ENCODE assay signal across 8 mouse cellular contexts in the genomic region with DNA sequence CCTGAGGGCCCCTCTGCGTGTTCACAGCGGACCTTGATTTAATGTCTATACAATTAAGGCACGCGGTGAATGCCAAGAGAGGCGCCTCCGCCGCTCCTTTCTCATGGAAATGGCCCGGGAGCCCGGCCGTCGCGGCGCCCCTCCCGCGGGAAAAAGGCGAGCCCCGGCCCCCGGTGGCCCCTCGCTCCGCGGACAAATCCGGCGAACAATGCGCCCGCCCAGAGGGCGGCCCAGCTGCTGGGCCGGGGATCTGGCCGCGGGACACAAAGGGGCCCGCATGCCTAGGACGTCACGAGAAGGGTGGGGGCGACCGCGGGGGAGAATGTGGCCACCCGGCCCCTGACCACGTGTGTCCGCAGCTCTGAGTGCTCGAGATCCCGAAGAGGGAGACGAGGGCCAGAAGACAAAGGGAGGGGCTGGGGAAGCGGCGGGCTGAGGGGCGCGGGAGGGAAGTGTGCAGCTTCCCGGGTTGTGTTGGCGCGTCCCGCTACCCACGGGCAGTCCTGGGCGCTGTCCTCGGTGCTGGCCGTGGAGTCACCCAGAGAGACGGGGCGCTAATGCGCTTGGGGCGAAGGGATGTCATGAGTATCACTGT. TPM values are rescaled to one million over a fixed set of nuclear protein-coding genes. Genes with fewer than 3 reads are reported as not detected.
DNase-seq lines count a peak whose midpoint lies in the region; ATAC-seq lines count a peak whose summit lies in the region.

No protein-coding gene starts in this region.

- no peak for ATAC-seq in activated CD4-positive, CD25-positive, alpha-beta regulatory T cell, adult 4 months

- intact Hi-C loops in heart, postnatal 36 days (cut with DNase I): loop anchor here (5.0 kb wide), 1 partner anchor 87 kb away; no protein-coding TSS in a partner anchor

- DNase-seq in urinary bladder, postnatal 14 days (ENCODE audit: low spot score): peak; percentile 50
- no peak for DNase-seq in urinary bladder, adult 2 months (ENCODE audit: low spot score)
- DNase-seq in embryo, embryonic 10.5 days (ENCODE audit: low spot score): peak; percentile 79
- DNase-seq in heart, postnatal 36 days: peak; percentile 29 to 34
- peak; percentile 23 to 50 for DNase-seq in layer of hippocampus, postnatal 14 days (ENCODE audit: low spot score in 2 of 2)
- DNase-seq in lung, postnatal 10 days: peak; percentile 71
- peak; percentile 62 for DNase-seq in right cerebral cortex, postnatal 25 days

RNA-seq across cellular contexts. Expression of gene Ythdf1, which starts 26.6 kb away (rescaled TPM):
- 40.2 and 41.6 TPM in 2 replicates for polyA plus RNA-seq in urinary bladder, adult 2 months (2012; rRNA removed)
- total RNA-seq in heart, postnatal 36 days (2021): 10 to 100 TPM; 36.8 to 37.6 TPM
- 10 to 100 TPM; 63.5 to 65.7 TPM for total RNA-seq in layer of hippocampus, postnatal 14 days (2021)
- polyA plus RNA-seq in activated CD4-positive, CD25-positive, alpha-beta regulatory T cell, adult 4 months (2017; shearing (Covaris generic)): 10 to 100 TPM in 1 of 2 experiments, 1 to 10 TPM in 1; 9.5 to 12.2 TPM

RNA-seq across cellular contexts. Expression of gene Birc7, which starts 34.7 kb away (rescaled TPM):
- polyA plus RNA-seq in urinary bladder, adult 2 months (2012; rRNA removed): not detected in 2 replicates
- not detected for total RNA-seq in heart, postnatal 36 days (2021)
- not detected for total RNA-seq in layer of hippocampus, postnatal 14 days (2021)
- not detected for polyA plus RNA-seq in activated CD4-positive, CD25-positive, alpha-beta regulatory T cell, adult 4 months (2017; shearing (Covaris generic))
